Mouse (Mus musculus) bone marrow, adult 2 months (tissue): ENCODE data around the gene Arhgef17. TPM values are rescaled to one million over a fixed set of nuclear protein-coding genes. Genes with fewer than 3 reads are reported as not detected.

Source experiments
- H3K27ac ChIP-seq: fragments of 200-500 bp; 2 replicates; pipeline ENCODE4 v1.5.1; 2012; ENCODE audit warnings: low read depth, mild to moderate bottlenecking, control low read depth, inconsistent platforms, low read length; ENCODE audit not compliant: control insufficient read depth, poor library complexity, insufficient read depth
- H3K4me1 ChIP-seq: fragments of 200-500 bp; 2 replicates; pipeline ENCODE4 v1.6.1; 2011; ENCODE audit warnings: low read length; ENCODE audit not compliant: control insufficient read depth, insufficient read depth
- H3K4me3 ChIP-seq: fragments of 200-500 bp; replicated peaks from 2 replicates; pipeline ENCODE3; 2011; ENCODE audit warnings: mild to moderate bottlenecking, low read depth, low read length, control low read depth; ENCODE audit not compliant: control insufficient read depth
- CTCF ChIP-seq: fragments of 200-500 bp; IDR thresholded peaks from 2 replicates; pipeline ENCODE4 v1.5.1; 2011; ENCODE audit warnings: low read length, control low read depth; ENCODE audit not compliant: control insufficient read depth, insufficient read depth
- POLR2A ChIP-seq: fragments of 200-500 bp; IDR thresholded peaks from 2 replicates; pipeline ENCODE4 v1.6.1; 2011; ENCODE audit warnings: low read depth, mild to moderate bottlenecking, control low read depth, low read length, borderline replicate concordance; ENCODE audit not compliant: control insufficient read depth
- WGBS: fragments of 180-500 bp; shearing (Covaris S2); methylation state at CpG from one replicate; pipeline ENCODE4 v1.1.7; 2018; 5-methylcytosine and 5-hydroxymethylcytosine counted together
- polyA plus RNA-seq: library from polyadenylated mRNA; stranded (reverse); fragments of >200 nt; gene quantifications from 2 replicates; pipeline ENCODE4 v1.2.4, GENCODE M21; 2011; ENCODE audit warnings: low replicate concordance; ENCODE audit not compliant: missing spikeins, insufficient read depth, insufficient read length

Arhgef17 gene
- polyA plus RNA-seq, 1 experiment: 8.9 TPM

- no peak for TF ChIP-seq CTCF
- TF ChIP-seq POLR2A: no peak
- 85% methylated on average over 1 of the region's 1 CpGs for WGBS
- peaks cover 7% of the 10 kb centered on the region; the same call in 1 of the 2 replicates for H3K4me1 ChIP-seq
- no peak overlapping the region for H3K4me3 ChIP-seq
- no peak overlapping the region for H3K27ac ChIP-seq
Measured at GRCm38 (mm10) chr7:100840906-100841305, 91.0 kb downstream of the Arhgef17 start.

DNA sequence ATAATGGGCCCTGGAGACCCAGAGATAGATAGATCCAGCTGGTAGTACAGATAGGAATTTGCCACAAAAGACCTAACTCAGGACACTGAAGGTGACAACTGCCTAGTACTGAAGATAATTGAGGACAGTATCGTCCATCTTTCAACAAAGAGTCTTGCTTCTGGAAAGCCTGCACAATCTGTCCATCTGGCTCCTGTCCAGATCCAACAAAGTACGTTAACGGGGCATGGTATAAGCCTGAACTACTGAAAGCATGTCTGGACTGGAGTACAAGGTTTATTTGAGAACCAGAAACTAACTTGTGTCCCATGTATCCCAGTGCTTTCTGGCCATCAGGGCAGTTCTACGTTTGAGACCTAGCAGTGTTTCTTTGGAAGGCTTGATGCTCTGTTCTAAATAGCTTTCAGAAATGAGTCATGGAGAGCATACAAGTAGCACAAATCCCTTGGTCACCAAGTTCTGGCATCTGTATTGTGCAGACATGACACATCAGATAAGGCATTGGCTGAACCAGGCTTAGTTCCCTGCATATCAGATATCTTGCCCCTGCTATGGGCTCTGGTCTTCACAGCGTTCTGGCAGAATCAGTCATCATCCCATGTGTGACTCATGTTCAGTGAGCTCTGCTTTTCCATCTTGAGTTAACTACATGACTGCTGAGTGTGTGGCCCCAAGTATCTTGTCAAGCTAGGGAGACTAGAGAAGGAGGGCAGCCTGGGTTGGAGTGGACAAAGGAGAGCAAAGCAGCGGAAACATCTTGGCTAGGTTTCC is 92.1 kb downstream of the Arhgef17 start:
- Histone ChIP-seq H3K4me1 (peaks cover under 1% of the 10 kb centered on the region; the same call in 1 of the 2 replicates), H3K27ac (no peak overlapping the region), H3K4me3 (no peak overlapping the region)
- no peak for TF ChIP-seq CTCF
- TF ChIP-seq POLR2A: no peak
- WGBS: 78% methylated on average over 6 of the region's 6 CpGs

GRCm38 (mm10) chr7:100837701-100838100 is 94.2 kb downstream of the Arhgef17 start:
- Histone ChIP-seq H3K27ac (no peak overlapping the region), H3K4me3 (no peak overlapping the region), H3K4me1 (no peaks in the 10 kb centered on the region; the same call in 1 of the 2 replicates)
- 75% methylated on average over 1 of the region's 1 CpGs for WGBS
- TF ChIP-seq POLR2A: no peak
- TF ChIP-seq CTCF: no peak

GRCm38 (mm10) chr7:100836657-100837056 is 95.2 kb downstream of the Arhgef17 start:
- TF ChIP-seq POLR2A: no peak
- TF ChIP-seq CTCF: no peak
- H3K4me1 ChIP-seq: no peaks in the 10 kb centered on the region; the same call in 1 of the 2 replicates
- H3K27ac ChIP-seq: no peak overlapping the region
- H3K4me3 ChIP-seq: no peak overlapping the region
- 88% methylated on average over 10 of the region's 10 CpGs for WGBS

DNA sequence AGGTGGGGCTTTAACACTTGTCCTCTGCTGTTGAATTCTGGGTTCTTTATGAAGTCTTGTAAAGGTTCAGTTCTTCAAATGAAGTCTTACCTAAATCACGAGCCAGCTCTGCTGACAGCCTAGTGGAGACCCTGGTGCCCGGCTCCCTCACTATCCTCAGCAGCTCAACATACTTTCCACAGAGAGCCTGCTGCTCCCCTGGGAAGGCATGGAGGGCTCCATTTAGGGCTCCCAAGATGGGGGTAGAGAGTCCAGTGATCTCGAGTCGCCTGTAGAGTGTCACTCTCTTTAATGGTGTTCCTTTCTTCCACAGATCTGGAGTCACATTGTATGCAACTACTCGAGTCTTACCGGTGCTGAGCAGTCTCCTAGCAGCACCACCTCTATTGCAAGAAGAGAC is 96.2 kb downstream of the Arhgef17 start:
- Histone ChIP-seq H3K4me3 (no peak overlapping the region), H3K27ac (no peak overlapping the region), H3K4me1 (no peaks in the 10 kb centered on the region; the same call in 1 of the 2 replicates)
- WGBS: 89% methylated on average over 6 of the region's 6 CpGs
- no peak for TF ChIP-seq POLR2A
- no peak for TF ChIP-seq CTCF

GRCm38 (mm10) chr7:100835168-100835567 is 96.7 kb downstream of the Arhgef17 start:
- TF ChIP-seq CTCF (no peak), POLR2A (no peak)
- no peak overlapping the region for H3K4me3 ChIP-seq
- H3K4me1 ChIP-seq: no peaks in the 10 kb centered on the region; the same call in 1 of the 2 replicates
- H3K27ac ChIP-seq: no peak overlapping the region
- 85% methylated on average over 7 of the region's 7 CpGs for WGBS

- Histone ChIP-seq H3K27ac (no peak overlapping the region), H3K4me3 (no peak overlapping the region), H3K4me1 (no peaks in the 10 kb centered on the region; the same call in 1 of the 2 replicates)
- 74% methylated on average over 1 of the region's 1 CpGs for WGBS
- TF ChIP-seq CTCF: no peak
- no peak for TF ChIP-seq POLR2A
Measured at GRCm38 (mm10) chr7:100833859-100834258, 98.0 kb downstream of the Arhgef17 start.

- TF ChIP-seq POLR2A (no peak), CTCF (no peak)
- WGBS: 79% methylated on average over 2 of the region's 2 CpGs
- no peak overlapping the region for H3K4me3 ChIP-seq
Measured at GRCm38 (mm10) chr7:100828549-100828948, 103.4 kb downstream of the Arhgef17 start.

More at GRCm38 (mm10) chr7:100828549-100828948, 103.4 kb downstream of the Arhgef17 start:
- no peak overlapping the region for H3K27ac ChIP-seq
- H3K4me1 ChIP-seq: no peaks in the 10 kb centered on the region; the same call in 1 of the 2 replicates
